Mouse (Mus musculus) kidney, adult 11 months (tissue): ENCODE results near the gene Ltbp2.

Experiments used
- DNase-seq: peaks from one replicate; pipeline ENCODE4 v3.0.0; 2022

Gene Ltbp2

GRCm38 (mm10) chr12:84875761-84876480 lies 411 bp downstream of the Ltbp2 start:
- DNase-seq = no peak

GRCm38 (mm10) chr12:84873434-84873833 lies 2.9 kb downstream of the Ltbp2 start:
- DNase-seq = no peak

DNA sequence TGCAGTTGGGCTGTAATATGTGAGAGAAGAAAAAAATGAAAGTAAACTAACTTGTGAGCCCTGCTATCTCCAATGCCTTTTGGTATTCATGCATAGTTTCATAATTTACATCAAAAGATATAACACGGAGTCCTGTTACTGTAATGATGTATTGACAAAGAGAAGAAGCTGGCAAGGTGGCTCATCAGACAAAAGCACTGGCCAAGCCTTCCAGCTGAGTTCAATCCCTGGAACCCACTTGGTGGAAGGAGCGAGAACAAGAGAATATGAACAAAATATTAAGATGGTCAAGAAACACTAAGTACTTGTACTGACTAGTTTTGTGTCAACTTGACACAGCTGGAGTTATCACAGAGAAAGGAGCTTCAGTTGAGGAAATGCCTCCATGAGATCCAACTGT lies 4.0 kb downstream of the Ltbp2 start:
- no peak for DNase-seq

- peak; percentile 30 for DNase-seq
Observed at GRCm38 (mm10) chr12:84865431-84865830, 10.9 kb downstream of the Ltbp2 start.

DNA sequence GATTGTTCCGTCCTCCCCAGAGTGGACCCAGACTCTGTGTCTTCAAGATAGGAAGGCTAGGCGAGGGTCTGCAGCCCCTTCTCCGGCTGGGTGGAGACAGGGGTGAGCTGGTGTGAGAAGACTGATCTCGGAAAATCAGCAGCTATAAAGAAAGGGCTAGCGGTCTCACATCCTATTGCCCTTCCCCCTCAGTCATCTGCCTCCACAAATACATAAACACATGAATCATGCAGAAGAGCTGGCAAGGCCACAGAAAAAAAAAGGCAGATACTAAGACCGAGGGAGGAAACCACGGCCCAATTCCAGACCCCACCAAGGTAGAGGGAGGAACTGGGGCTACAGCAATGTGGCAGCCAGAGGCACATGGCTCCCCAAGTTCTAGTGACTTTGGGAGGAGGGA lies 11.5 kb downstream of the Ltbp2 start:
- no peak for DNase-seq

GRCm38 (mm10) chr12:84863196-84863595 lies 13.1 kb downstream of the Ltbp2 start:
- no peak for DNase-seq

- DNase-seq = no peak
Observed at GRCm38 (mm10) chr12:84862136-84862910, 14.0 kb downstream of the Ltbp2 start.

GRCm38 (mm10) chr12:84858149-84859113 lies 17.9 kb downstream of the Ltbp2 start:
- no peak for DNase-seq

GRCm38 (mm10) chr12:84857706-84858105 lies 18.6 kb downstream of the Ltbp2 start:
- DNase-seq = no peak

GRCm38 (mm10) chr12:84856532-84856931 lies 19.8 kb downstream of the Ltbp2 start:
- DNase-seq = no peak

- DNase-seq = no peak
Observed at GRCm38 (mm10) chr12:84855084-84855625, 21.2 kb downstream of the Ltbp2 start.

DNA sequence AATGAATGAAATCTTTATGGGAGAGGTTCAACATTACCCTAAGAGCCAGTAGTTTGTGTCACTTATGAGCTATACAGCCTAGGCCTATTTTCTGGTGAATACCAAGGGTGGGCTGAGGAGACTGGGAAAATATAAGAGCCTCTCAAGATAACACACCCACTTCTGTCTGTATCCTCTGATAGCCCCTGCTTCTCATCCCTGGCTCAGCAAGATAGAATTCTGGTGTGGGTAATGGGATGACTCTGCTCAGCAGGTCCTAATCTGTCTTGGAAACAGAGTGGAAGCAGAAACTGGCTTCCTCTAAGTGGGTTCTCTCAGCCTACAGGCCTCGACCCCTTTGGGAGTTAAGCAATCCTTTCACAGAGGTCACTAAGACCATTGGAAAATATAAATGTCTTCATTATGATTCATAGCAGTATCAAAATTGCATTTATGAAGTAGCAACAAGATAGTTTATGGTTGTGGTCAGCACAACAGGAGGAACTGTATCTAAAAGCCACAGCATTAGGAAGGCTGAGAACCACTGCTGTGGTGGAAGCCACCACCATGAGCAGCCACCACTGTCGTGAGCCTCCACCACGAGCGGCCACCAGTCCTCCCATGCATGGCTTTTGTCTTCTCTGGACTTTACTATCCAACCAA lies 21.8 kb downstream of the Ltbp2 start:
- DNase-seq = no peak

DNA sequence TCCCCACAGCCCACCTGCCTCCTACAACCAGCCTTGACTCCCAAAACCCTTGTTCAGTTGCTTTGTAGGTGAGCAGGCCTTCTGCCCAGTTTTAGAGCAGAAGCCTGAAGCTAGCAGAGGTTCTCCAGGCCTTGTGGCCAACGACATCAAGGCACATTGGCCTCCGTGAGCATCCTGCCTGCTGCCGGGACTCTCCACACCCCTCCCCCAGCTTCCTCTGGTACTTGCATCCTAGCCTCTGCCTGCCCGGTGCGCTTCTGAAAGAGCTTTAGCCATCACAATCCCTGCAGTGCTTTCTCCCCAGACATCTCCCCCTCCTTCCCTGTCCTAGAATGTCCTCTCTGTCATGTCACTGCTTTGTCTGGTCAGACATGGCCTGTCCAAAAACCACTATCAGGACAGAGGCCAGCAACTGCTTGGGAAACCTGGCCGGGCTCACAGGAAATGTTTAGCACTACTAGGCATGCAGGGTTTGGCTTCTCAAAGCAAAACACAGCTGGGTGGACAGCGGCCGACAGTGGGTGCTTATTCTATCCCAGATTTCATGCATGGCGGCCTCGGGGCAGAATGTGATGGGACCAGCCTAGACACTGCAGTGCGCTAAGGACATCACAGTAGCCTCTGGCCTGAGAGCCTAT lies 24.8 kb downstream of the Ltbp2 start:
- DNase-seq = no peak

GRCm38 (mm10) chr12:84847882-84848281 lies 28.4 kb downstream of the Ltbp2 start:
- DNase-seq = no peak

DNA sequence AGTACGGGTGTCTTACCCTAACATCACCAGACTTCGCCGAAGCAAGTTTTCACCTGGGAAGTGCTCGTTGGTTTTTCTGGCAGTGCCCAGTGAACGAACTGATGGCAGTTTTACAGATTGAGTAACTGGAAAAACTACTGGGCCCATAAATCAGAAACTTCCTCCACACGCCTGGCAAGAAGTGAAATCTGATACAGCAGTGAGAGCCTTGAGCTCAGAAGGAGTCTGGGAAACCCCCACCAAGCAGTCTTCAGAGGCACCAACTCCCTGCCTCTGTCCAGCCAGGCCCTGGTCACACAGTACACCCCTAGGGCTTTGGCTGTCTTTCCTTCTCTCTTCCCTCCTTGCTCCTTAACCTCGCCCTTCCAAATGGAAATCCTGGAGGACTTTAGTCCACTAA lies 28.9 kb downstream of the Ltbp2 start:
- peak; percentile 19 for DNase-seq

GRCm38 (mm10) chr12:84846594-84847014 lies 29.7 kb downstream of the Ltbp2 start:
- DNase-seq = no peak

GRCm38 (mm10) chr12:84842706-84843105 lies 33.6 kb downstream of the Ltbp2 start:
- DNase-seq = no peak

DNA sequence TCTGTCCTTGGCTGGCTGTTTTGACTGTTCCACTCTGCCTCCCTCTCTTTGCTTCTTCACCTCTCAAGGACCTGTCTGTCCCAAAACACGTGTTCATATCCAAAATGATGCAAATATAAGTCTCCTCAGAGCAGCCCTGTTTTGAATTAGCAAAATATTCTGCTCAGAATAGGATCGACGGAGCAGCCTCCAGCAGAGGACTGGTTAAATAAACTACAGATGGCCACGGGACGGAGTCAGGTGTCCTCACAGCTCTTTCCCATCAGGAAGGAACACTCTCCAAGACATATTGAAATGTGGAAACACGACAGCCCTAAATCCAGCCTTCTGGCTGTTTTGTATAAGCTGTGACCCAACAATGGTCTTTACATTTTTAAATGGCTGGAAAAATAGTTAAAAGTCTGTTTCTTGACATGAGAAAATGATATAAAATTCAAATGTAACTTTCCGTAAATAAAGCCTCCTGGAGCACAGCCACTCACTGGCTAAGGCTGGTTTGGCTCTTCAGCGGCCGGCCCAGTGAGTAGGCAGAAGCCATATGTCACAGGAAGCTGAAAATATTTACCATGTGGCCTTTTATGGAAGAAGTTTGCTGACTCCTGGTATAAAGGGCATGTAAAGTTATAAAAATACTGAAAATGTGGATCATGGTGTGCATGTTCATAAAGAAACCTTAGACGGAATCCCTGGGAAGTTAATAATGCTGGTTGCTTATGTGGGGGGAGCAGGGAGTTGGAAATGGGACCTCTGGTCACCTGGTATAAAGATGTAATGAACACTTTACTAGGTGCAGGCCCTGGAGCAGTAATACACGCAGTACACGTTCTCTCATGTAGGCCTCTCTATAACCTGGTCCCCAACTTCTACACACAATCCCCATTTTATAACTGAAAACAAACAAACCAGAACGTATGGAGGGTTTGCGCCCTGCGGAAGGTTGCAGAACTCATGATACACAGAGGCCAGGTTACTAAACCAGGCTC lies 34.9 kb downstream of the Ltbp2 start:
- no peak for DNase-seq

- DNase-seq = no peak
Observed at GRCm38 (mm10) chr12:84840734-84841133, 35.6 kb downstream of the Ltbp2 start.

DNA sequence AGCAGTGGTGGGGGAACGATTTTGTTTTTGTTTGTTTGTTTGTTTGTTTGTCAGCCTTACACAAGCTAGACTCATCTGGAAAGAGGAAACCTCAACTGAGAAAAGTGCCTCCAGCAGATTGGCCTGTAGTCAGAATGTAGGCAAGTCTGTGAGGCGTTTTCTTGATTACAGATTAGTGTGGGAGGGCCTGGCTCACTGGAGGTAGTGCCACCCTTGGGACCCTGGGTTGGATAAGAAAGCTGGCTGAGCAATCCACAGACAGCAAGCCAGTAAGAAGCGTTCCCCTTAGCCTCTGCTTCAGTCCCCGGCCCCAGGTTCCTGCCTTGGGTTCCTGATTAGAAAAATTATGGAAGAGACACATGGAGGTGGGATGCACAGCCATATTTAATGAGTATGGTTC lies 36.4 kb downstream of the Ltbp2 start:
- DNase-seq = no peak

DNA sequence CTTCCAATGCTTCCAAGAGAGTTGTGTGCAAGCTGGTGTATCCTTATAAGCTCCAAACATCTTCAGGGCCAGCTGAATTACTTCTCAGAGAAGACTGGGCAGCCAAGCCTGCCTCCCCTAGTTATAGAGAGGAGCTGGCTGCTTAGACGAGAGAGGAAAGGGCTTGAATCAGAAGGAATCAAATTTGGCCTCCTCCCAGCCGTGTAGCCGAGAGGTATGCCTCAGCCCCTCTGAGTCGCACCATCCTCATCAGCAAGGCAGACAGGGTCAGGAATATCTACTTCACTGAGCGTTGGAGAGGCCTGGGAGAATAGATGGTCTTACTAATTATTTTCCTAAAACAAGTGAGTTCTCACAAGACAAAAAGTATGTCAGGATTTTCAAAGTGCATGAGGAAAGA lies 40.7 kb downstream of the Ltbp2 start:
- DNase-seq = no peak
